Mouse (Mus musculus): Measurements from ENCODE around the gene Gm17349. TPM values are rescaled to one million over a fixed set of nuclear protein-coding genes. Genes with fewer than 3 reads are reported as not detected.
"Not testable (repeated sequence)": the region's sequence is repeated elsewhere in the genome, so short reads cannot be mapped to it uniquely, and the experiment has no call there.

The Gm17349 gene
- total RNA-seq (2021) (10 to 100 TPM; 22.1 to 33.4 TPM), polyA plus RNA-seq (2012; rRNA removed) (111 and 156 TPM in 2 replicates)
- long read RNA-seq, partial matches to known transcripts, result 0 of 1 reads
- long read RNA-seq, other reads (novel, unspliced or antisense), result 1 of 1 reads

DNA sequence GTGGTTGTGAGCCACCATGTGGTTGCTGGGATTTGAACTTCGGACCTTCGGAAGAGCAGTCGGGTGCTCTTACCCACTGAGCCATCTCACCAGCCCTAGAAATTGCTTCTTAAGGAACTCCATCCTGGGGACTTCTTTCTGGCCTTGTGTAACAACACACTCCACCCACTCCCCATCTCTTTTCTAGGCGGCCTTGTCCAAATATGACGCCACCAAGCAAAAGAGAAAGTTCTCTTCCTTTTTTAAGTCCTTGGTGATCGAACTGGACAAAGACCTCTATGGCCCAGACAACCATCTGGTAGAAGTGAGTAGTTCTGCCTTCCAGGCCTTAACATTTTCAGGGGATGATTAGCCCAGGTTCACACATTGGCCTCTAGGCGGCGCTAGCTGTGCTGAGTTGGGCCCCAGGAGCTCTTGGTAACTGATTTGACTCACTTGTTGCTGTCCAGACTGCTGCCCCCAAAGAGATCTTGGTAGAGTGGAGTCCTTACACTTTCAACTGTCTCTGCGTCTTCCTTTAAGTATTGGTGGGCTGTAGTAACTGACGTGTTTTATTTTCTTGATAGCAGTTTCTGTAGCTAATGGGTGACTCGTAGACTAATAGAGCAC, at the start of gene Gm17349:
TSS of gene Gm17349 (minus strand) at position 51 of the 609 bp plus-strand sequence.
- peak; percentile 84 for DNase-seq

DNA sequence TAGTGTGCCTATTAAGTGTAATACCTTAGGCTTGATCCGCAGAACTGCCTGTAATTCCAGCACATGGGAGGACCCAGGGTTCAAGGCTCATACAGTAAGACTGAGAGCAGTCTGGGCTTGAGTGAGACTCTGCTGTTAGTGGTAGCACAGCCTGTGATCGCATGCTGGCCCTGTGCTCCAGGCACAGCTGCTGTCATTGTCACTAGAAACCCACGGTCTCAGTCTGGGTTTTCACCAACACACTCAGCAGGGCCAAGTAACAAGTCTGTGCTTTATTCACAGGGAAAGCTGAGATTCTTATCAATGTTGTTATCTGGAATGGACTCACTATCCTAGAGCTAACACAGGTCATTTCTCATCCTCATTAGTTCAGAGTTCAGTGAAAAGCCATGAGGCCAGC, 48.9 kb upstream of the Gm17349 start:
- DNase-seq, result no peak

DNA sequence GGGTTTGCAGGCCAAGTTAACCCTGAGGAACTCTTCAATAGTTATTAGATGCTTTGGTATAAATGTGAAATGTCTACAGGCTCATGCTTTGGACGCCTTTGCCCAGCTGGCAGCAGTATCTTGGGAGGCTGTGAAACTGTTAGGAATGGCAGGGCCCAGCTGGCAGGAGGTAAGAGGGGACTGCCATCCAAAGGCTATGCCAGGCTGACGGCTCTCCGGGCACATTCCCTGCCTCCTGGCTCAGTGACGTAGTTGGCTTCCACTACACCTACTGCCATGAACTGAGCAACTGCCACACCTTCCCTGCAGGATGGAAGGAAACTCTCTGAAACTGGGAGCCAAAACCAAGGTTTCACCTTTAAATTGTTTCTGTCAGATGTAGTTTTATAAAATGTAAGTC, 34.9 kb upstream of the Gm17349 start:
- peak; percentile 15 for DNase-seq

DNA sequence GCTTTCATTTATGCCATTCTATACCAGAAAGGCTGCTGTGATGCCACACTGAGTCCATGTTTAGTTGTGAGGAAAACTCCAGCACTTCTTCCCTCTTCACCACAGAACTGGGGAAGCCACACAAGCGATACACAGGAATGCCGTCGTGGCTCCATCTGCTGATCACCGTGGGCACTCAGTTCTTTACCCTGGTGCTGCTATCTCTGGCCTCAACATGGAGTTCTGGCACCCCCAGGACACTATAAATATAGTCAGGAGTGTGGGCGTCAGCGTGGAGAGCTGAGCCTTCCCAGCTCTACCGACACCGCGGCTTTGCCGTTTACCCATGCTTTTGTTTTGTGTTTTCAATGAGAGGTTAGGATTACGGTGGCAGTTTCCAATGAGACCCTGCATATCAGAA, 31.4 kb upstream of the Gm17349 start:
- no peak for DNase-seq

DNA sequence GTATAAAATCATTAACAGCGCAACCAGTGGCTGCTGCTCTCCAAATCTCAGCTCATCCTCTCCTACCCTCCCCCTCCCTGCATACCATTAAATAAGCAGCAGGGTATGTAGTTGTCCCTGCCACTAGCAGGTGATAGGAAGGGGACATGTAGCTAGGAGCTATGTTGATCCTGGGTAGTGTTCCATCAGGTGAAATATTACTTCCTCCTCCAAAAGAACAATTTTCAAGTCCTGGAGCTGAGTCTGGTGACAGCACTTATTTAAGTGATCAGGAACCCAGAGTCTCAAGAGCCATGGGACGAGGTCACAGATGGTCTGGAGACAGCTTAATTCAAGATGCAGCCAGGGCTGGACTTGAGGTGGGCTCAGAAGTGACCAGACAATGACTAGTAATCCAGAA, 30.3 kb upstream of the Gm17349 start:
- peak; percentile 100 for DNase-seq

DNA sequence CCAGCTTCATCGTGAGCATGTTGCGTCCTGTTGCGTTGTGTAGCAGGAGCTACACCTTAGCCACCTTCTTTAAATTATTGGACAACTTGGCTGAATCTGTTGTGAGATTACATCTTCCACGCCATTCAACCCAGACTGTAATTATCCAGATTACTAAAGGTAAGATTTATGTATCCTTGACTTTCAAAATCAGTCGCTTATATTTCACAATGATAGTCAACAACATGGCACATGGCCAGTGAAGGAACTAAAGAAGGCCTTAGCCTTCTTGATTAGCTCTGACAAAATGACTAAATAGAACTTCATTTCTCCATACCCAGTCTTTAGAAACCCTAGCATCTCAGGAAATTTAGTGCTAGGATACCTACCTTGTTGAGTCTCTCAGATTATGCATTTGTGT, 27.9 kb upstream of the Gm17349 start:
- peak; percentile 48 for DNase-seq

DNA sequence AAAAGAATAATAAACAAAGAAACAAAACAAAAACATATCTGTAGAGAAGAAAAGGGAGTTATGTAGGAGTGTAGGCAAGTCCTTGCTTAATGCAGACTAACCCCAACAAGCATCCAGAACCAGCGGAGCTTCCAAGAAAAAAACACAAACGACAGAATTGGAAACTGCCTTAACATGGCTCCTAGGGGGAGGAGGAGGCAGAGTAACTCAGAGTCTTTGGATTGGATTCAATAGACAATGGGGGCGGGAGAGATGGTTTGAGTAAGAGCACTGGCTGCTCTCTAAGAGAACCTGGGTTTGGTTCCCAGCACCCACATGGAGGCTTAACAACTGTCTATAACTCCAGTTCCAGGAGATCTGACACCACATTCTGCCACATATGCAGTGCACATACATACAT, 26.4 kb upstream of the Gm17349 start:
- no peak for DNase-seq

DNA sequence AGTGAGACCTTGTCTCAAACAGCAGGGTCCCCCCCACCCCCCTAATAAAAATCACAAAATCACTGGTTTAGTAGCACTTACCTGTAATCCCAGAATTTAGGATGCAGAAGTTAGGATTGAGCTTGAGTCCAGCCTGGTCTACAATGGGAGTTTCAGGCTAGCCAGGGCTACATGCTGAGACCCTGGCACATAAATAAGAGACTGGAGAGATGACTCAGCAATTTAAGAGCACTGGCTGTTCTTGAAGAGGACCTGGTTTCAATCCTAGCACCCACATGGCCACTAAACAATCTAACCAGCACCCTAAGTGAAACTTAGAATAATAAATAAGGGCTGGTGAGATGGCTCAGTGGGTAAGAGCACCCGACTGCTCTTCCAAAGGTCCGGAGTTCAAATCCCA, 25.9 kb upstream of the Gm17349 start:
- no peak for DNase-seq

DNA sequence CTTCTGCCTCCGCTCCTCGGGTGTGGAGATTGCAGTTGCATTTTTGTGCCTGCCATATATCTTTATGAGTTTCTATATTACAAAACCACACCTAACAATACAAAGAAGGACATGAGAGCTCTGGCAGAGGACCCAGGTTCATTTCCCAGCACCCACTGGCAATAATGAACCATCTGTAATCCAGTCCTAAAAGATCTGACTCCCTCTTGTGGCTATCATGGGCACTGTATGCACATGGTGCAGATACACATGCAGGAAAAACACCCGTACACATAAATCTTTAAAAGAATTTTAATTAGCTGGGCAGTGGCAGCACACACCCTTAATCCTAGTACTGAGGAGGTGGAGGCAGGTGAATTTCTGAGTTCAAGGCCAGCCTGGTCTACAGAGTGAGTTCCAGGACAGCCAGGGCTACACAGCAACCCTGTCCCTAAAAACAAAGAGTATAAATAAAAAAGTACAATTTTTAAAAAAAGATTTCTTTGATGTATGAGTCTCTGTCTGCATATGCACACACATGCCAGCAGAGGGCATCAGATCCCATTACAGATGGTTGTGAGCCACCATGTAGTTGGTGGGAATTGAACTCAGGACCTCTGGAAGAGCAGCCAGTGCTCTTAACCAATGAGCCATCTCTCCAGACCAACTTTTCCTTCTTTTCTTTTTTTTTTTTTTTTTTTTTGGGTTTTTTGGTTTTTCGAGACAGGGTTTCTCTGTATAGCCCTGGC, 23.9 kb upstream of the Gm17349 start:
- DNase-seq, result no peak

DNA sequence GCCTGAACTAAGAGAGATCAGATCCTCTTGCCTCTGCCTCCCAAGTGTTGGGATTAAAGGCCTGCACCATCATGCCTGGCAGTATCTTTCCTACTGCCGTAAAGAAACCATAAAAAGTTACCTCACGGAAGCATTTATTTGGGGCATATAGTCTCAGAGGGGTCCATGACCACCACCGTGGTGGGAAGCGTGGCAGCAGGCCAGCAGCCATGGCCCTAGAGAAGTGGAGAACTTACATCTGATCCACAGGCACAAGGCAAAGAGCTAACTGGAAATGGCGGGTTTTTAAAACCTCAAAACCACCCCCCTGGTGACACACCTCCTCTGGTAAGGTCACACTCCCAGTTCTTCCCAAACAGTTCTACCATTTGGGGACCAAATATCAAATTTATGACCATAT, 22.9 kb upstream of the Gm17349 start:
- DNase-seq, result peak; percentile 4

DNA sequence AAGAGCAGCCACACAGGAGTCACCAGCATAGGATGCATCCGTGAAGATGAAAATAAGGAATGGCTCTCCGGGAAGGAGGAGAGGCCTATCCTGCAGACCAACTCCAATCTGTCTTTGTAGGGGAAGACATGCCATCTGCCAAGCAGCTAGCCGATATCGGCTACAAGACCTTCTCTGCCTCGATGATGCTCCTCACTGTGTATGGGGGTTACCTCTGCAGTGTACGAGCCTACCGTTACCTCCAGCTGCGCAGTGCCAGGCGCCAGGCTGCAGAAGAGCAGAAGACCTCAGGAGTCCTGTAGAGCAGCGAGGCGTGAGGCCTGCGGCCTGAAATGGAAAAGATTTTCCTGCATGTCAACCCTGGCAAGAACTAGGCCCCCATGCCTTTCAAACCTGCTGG, 22.2 kb upstream of the Gm17349 start:
- DNase-seq, result peak; percentile 7

DNA sequence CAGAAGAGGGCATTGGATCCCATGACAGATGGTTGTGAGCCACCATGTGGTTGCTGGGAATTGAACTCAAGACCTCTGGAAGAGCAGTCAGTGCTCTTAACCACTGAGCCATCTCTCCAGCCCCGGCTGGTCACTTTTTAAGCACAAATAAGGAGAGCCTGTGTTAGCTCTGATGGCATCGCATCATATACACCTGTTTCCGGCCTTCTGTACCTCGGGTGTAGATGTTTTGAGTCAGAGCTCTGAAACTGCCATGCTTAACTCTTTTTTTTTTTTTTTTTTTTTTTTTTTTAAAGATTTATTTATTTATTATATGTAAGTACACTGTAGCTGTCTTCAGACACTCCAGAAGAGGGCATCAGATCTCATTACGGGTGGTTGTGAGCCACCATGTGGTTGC, 21.7 kb upstream of the Gm17349 start:
- DNase-seq, result not testable (repeated sequence)

DNA sequence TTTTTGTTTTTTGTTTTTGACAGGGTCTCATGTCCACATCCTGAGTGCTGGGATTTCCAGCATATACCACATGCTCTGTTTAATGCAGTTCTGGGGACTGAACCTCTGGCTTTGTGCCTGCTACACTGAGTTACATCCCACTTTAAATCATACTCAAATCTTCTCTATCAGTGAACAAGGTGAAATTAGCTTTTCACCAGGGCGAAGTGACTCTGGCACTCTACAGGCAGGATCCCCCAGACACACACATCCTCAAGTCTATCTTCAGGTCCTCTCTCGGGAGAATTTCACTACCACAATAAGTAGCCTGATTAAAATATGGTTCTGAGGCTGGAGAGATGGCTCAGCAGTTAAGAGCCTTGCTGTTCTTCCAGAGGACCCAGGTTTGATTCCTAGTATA, 21.3 kb upstream of the Gm17349 start:
- peak; percentile 2 for DNase-seq

DNA sequence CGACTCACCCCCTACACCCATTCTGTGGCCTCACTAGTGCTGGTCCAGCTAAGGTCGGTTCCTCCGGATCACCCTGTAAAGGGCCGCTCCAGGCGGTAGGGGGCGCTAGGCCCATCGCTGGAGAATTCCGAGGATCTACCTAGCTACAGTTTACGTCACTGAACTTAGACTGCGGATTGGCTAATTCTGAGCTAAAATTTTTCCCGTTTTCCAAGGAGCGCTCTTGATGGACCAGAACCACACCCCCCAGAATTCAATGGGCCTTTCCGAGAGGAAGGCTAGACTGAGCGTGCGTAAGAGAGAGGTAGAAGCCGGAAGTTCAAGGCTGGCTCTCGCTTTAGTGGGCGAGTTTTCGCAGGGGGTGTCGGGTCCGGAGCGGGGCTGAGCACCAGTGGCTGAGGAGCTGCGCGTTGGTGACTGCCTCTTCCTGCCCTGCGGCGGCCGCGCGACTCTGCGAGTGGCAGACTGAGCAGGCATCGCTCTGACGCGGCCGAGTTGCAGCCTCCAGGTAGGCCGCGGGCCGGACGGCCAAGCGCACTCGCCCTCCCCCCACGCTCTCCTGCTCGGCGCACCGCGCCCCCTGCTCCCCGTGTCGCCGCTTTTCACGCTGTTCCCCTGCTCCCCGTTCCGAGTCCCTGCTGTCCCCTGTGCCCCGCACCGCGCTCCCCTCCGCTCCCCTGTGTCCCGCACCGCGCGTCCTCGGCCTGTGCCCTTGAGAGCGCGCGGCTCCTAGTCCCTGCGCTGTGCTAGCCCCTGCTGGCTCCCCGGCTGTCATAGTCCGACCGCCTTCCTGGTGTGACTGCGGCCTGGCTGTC, 20.3 kb upstream of the Gm17349 start, which contains the start of gene Cox14:
TSS of gene Cox14 (plus strand) at position 278 of the 815 bp plus-strand sequence.
- peak; percentile 95 for DNase-seq

DNA sequence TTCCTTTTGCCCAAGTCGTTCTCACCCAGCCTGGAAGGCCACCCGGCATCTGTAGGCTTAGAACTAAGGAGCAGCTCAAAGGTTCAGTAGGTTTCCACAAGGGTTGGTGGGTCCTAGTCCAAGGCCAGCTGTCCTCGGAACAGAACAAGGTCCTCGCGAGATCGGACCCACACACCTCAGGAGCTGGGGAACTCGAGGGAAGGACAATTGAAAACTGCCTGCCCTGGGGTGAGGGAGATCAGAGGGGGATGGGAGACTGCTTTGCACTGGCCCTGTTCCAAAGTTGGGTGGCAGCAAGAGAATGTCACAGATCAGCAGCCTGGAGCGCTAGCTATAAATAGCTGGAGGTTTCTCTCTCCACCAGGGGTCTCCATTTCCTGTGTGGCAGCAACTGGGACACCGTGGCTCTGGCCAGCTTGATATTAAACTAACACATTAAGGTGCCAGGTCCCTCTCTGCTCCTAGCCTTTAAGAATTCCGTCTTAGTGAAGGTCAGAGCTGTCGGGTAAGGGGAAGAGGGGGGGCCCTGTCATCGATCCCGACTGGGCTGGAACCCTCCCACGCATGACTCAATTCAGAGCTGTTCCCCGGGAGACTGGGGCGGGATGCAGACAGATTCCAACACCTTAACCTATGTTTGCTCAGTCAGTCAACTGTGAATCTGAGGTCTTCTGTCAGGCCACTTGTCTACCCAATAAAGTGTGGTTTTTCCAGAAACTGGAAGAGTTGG, 19.2 kb upstream of the Gm17349 start:
- peak; percentile 92 for DNase-seq

DNA sequence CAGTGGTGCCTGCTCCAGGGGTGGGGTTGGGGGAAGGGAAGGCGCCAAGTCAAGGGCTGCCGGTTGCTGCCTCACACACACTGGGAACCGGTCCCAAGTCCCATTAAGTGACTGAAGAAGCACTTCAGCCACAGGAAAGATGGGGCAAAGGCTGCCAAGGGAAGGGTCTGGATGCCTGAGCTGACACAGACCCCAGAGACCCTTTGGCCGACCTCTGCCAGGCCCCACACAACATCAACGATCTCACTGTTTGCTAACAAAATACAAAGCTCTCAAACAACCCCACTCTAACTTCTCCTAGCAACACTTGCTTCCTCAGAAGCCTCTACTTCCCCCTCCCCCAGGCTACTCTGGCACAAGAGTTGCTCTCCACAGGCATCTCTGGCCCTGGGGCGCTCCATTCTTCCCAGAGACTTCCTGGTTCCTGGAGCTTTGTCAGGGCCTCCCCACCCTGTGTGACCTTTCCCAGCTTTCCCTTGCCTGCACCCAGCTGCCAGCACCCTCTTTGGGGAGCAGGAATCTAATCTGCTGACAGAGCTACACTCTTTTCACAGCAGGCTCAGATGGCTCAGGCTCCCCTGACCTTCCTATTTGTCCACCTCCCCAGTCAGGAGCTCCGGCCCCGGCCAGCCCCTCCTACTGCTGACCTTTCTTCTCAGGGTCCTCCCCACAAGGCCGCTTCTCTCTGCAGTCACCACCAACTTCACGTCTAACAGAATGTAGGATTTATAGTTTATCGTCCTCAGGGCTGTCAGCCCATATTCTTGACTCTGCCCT, 18.4 kb upstream of the Gm17349 start:
- DNase-seq, result peak; percentile 94

DNA sequence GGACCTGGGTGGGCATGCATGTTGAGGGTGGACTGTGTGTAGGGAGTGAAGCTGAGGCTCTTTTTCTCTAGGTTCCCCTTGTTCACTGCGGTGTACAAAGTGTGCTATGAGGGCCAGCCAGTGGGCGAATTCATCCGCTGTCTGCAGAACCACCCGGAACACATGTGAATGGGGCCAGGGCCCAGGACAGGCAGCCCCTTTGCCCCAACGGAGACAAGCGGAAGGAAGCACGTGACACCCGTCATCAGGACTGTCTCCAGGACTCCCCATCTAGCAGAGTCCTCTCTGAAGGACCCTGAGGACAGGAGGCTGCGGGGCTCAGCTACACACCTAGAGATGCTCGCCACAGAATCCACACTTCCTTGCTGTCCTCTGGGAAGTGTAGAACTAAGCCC, 17.8 kb upstream of the Gm17349 start:
- DNase-seq, result peak; percentile 53

DNA sequence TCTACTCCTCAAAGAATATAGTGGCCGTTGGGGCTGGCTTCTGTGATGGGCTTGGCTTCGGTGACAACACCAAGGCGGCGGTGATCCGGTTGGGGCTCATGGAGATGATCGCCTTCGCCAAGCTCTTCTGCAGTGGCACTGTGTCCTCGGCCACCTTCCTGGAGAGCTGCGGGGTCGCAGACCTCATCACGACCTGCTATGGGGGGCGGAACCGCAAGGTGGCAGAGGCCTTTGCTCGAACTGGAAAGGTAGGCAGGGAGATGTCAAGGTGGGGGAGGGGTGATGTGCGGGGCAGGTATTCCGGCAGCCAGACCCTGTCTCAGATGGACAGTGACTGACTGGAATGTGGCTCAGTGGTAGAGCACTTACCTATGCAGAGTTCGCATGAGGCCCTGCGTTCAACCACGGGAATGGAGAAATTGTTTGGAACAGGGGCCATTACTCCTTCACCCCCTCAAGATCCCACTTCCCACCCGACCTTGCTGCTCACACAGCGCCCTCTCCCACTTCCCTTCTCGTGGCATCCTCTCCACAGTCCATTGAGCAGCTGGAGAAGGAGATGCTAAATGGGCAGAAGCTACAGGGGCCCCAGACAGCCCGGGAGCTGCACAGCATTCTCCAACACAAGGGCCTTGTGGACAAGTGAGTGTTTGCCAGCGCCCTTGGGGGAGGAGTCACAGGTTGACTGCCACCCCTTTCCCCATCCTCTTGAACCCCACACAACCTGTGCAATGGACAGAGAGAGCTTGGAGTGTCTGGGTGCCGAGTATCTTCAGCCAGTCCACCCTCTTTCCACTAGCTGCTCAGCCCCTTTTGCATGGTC, 16.8 kb upstream of the Gm17349 start:
- DNase-seq, result peak; percentile 34

DNA sequence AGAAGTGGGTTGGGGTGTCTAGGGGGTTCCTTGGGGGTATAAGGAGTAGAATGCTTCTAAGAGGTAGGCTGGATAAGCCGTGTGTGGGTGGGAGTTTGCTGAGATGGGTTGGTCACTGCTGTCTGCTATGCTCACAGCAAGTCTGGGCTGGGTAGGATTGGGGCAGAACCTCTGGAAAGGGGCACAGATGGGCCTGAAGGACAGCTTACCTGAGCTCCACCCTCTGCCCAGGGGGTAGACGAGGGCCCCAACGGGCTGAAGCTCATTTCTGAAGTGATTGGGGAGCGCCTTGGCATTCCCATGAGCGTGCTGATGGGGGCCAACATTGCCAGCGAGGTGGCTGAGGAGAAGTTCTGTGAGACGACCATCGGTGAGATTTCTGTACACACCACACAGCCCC, 14.6 kb upstream of the Gm17349 start:
- no peak for DNase-seq

DNA sequence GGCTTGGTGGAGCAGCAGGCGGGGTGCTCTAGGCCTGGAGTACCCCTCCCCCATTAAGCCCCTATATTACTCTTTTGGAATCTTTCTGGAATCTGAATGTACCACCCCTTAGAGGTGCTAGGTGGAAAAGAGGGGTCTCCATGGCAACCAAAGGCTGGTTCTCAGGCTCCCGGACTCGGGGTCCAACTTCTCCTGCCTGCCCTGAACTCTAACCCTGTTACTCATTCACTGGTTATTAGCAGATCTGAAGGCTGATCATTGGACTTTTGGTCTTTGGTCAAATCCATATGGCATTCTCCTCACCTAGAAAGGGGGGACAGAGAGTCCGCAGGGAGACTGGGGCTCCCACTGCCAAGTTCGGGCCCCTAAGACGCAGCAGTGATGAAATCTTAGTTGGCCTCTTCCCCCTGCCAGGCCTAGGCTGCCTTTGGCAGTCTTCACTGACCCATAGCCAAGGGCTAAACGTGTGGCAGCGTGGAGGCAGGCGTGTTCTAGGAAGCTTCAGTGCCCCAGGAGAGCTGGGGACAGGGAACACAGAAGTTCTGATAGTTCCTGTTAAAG, 13.3 kb upstream of the Gm17349 start:
- DNase-seq, result peak; percentile 55

Measured in adrenal gland, adult 2 months (tissue).